Mouse (Mus musculus) CD4-positive helper T cell, adult 2 months (primary cell): Measurements from ENCODE around the gene Smox.

ENCODE experiments used
- DNase-seq: peaks from one replicate; pipeline ENCODE4 v3.0.0-alpha.2; 2012; ENCODE audit warnings: low read depth, missing footprints, low spot score

Smox gene

GRCm38 (mm10) chr2:131551701-131552620 is 60.7 kb downstream of the Smox start:
- no peak for DNase-seq

GRCm38 (mm10) chr2:131552736-131553400 is 61.6 kb downstream of the Smox start:
- no peak for DNase-seq

- no peak for DNase-seq
Observed at GRCm38 (mm10) chr2:131557896-131558295, 66.6 kb downstream of the Smox start.

GRCm38 (mm10) chr2:131560205-131560919 is 69.1 kb downstream of the Smox start:
- DNase-seq: no peak

GRCm38 (mm10) chr2:131561344-131561870 is 70.1 kb downstream of the Smox start:
- no peak for DNase-seq

- no peak for DNase-seq
Observed at GRCm38 (mm10) chr2:131561891-131562585, 70.7 kb downstream of the Smox start, which contains the start of gene Adra1d. Gene Adra1d, minus strand, starts transcription at chr2:131562283.

GRCm38 (mm10) chr2:131562586-131563122 is 71.4 kb downstream of the Smox start:
- no peak for DNase-seq
